Mouse (Mus musculus) urinary bladder, postnatal 4 days (tissue): ENCODE results near the gene Nagpa.

Source experiments
- DNase-seq, 2 experiments: peaks; one replicate each; pipeline ENCODE4 v3.0.0; 2021 to 2022; ENCODE audit warnings: low spot score in 2 of 2

The Nagpa gene

GRCm38 (mm10) chr16:5202681-5203080 is 1.1 kb downstream of the Nagpa start:
- DNase-seq: peak in 1 of 2 experiments; percentile 34

DNA sequence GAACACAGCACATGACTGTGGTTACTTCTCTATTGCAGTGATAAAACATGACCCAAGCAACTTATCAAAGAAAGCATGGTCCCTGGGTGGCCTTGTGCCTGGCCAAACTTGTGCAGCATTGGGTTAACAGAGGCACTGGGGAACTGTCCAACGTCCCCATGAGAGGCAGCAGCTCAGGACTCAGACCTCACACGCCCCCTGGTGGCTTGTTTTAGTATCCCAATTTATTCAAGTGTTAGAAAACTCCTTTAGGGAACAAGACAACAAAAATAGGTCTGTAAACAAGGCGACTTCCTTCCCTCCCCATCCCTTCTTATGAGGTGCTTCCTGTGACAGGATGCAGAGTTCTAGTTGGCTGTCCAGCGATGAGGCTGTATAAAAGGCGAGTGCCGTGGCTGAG is 8.7 kb downstream of the Nagpa start:
- peak in 1 of 2 experiments; percentile 59 for DNase-seq

DNA sequence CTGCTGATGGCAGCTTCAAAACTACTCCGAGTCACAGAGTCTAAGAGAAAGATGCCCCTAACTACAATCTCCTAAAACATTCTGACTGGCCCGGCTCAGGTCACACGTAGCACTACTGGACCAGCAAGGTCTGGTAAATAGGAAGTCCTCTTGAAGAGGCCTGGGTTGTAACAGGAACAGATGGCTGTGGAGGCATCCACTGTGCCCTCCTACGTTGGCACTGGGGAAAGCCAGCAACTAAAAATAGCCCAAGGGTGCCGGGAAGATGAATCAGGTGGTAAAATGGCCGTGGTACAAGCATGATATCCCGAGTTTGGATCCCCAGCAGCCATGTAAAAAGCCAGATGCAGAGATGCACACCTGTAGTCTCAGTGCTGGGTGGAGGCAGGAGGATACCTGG is 17.6 kb downstream of the Nagpa start:
- no peak for DNase-seq

GRCm38 (mm10) chr16:5185691-5186090 is 18.1 kb downstream of the Nagpa start:
- no peak for DNase-seq

DNA sequence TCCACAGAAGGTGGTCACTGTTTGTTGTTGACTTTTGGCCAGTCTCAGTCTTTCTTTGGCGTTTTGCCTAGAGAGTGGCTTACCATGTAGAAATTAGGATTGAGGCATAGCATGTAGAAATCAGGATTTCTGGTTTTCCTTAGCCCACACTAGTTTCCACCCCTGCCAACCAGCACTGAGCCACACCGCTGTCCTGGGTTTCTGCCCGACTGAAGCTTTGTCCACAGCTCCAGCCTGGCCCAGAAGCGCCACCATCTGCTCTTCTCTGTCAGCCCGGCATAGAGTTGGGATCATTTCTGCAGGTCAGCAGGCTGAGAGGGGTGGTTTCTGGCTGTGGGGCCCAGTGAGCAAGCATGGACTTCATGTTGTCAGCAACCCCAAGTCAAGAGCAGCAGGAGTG is 18.9 kb downstream of the Nagpa start:
- no peak for DNase-seq

- DNase-seq: no peak
Observed at GRCm38 (mm10) chr16:5184101-5184500, 19.7 kb downstream of the Nagpa start.

DNA sequence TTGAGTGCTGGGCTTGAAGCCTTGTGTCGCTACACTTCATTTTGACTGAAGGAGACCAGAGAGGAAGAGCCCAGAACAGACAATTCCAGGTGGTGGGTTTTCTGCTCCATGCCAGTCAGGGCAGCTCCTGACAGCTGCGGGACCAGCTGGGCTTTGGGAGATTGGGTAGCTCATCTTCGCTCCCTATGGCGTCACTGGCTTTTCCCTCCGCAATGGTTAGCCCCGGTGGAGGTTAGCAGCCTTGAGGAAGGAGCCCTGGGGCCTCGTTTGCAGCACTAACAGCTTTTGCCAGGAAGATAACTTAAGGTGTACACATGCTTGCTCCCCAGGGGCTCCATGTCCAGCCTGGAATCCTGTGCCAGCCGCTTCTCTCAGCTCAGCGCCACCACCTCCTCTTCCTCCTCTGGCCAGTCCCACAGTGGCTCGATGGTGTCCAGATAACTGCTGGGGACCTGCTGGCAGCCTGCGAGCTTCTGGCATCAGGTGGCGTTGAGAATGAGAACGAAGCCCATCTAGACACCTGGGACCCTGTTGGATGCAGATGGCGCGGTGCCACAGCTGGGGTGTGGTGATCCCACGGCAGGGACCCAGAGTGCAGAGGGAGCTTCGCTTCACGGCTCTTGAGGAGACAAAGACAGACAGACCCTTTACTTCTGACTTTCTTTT is 20.4 kb downstream of the Nagpa start:
- no peak for DNase-seq

DNA sequence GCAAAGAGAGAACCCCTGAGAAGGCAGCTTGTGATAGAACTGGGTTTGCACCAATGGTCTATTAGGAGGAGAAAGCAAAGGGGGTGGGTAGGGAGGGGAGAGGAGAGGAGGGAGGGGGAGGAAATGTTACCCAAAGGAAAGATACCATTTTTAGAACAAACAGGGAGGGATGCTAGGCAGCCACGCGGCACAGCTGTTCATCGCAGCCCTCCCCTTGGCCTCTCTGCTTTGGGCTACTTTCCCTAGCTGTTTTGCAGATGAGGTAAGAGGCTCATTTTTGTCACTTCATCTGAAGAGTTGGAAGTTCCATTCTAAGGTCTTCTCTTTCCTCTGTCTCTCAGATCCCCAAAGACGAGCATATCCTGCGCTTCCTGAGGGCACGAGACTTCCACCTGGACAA is 31.2 kb downstream of the Nagpa start:
- DNase-seq: no peak

- DNase-seq: no peak
Observed at GRCm38 (mm10) chr16:5168829-5169228, 35.0 kb downstream of the Nagpa start.

DNA sequence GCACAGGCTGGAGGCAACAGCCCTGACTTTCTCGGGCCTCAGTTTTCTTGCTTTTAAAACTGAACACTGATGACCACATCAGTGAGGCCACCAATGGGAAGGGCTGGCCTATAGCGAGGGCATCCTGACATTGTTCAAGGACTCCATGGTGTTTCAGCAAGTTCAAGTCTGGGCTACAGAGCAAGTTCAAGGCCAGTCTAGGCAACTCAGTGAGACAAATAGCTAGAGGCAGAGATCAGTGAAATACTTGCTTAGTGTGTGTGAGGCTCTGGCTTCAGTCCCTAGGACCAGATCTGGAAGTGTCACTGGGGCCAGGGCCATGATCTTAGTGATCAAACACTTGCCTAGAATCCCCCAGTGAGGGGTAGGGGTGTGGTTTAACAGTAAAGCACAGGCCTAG is 35.8 kb downstream of the Nagpa start:
- DNase-seq: no peak

DNA sequence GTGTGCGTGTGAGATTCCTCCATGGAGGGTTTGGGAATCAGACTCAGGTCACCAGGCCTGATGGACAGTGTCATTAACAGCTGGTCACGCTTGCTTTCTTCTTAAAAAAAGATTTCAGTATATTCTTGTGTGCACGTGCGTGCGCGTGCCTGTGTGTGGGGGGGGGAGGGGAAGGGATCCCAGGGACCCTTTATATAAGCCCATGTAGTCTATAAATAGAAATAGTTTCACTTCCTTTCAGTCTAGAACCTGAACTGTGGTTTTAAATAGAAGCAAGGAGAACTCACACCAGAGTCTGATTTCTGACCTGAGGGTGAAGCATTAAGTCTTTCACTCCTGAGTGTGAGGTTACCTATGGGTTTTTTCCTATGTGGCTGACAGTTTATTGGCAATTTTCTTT is 39.5 kb downstream of the Nagpa start:
- no peak for DNase-seq

GRCm38 (mm10) chr16:5159248-5159647 is 44.6 kb downstream of the Nagpa start:
- DNase-seq: no peak

GRCm38 (mm10) chr16:5157113-5157512 is 46.7 kb downstream of the Nagpa start:
- DNase-seq: no peak

DNA sequence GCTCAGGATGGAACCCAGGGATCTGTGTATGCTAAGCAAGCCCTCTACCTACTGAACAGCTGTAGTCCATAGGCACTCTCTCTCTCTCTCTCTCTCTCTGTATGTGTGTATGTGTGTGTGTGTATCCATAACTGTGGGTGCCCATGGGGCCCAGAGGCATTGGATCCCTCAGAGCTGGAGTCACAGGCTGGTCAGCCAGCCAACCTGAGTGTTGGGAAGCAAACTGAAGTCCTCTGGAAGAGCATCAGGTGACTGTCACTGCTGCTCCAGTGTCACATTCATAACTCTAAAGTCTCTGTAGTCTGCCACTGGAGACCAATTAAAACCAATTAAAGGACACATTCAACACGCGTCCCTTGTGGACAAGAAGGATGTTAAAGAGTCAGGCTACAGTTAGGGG is 47.3 kb downstream of the Nagpa start:
- DNase-seq: no peak

DNA sequence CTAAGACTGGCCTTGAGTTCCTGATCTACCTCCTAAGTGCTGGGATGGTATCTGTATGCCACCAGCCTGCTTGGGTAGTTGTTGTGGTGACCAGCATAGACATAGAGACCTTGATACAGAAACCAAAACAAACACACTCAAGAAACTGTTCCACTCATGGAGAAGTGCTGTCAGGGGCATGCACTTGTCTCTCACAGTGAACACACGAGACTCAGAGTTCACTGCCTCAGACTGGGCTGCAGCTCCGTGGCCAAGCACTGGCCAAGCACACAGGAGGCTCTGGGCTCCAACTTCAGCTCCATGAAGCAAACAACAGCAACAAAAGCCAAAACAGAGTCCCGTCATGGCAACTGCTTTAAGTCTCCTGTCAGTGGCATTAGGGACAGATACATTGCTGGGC is 48.8 kb downstream of the Nagpa start:
- no peak for DNase-seq

DNA sequence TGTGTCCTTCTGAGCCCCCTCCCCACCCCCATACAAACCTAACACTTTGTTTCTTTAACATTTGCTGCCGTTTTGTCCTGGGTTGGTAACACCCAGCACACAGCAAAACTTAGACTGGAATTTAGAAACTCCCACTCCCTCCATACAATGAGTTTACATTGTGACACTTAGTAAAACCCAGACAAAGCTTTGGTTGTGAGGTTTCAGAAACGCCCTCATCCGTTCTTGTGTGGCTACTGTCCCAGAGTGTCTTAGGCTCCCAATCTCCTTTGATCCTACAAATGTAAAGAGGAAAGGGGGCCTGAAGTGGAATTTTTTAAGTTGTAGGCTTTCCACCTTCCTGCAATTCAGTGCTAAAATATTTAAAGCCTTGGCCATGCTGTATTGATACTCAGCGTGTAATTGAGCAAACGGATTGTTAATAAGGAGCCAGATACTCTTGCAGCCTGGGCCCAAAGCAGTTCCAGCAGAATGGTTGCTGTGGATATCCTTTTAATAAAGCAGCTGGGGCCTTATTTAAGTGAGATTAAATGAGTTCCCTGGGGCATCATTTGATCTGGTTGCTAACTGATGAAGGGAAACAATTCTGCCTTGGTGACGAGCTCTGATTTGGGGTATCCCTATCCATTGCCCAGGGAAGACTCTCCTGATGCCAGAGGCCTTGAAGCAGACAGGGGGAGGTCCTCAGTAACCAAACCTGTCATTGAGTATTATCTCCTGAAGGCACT is 50.3 kb downstream of the Nagpa start:
- no peak for DNase-seq

DNA sequence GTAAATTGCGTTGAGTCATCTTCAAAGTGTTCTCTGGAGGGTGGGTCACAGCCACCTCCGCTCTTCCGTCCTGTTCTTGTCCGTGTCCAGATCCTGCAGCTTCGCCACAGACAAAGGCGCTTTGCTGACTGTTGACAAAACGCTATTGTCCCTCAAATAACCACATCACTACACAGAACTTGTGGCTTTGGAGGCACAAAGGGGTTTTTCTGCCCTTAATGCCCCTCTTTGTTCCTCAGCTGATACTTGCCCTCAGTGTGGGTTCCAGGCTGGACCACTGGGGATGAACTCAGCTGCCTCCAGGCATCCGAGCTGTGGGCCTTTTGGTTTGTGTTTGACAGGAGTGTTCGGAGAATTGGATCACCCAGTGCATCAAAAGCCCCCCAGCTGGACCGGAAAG is 53.3 kb downstream of the Nagpa start:
- DNase-seq: no peak

DNA sequence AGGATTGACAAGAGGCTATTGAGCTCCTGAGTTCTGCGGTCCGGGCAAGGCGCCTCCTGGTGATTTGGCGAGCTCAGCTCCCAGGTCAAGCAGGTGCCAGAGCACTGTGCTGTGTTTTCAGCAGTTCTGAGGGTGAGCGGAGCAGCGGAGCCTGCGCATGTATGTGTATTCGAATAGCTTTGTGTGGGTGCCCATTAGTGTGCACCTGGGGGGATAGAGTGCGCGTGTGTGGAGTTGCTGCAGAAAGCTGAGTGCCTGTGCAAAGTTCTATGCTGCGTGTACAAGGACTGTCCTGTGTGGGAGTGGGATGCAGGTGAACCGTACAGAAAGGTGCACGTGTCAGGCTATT is 56.8 kb downstream of the Nagpa start, which contains the start of gene Sec14l5:
Sec14l5 (plus strand) TSS at position 73 of the 349 bp plus-strand sequence.
- DNase-seq: no peak

DNA sequence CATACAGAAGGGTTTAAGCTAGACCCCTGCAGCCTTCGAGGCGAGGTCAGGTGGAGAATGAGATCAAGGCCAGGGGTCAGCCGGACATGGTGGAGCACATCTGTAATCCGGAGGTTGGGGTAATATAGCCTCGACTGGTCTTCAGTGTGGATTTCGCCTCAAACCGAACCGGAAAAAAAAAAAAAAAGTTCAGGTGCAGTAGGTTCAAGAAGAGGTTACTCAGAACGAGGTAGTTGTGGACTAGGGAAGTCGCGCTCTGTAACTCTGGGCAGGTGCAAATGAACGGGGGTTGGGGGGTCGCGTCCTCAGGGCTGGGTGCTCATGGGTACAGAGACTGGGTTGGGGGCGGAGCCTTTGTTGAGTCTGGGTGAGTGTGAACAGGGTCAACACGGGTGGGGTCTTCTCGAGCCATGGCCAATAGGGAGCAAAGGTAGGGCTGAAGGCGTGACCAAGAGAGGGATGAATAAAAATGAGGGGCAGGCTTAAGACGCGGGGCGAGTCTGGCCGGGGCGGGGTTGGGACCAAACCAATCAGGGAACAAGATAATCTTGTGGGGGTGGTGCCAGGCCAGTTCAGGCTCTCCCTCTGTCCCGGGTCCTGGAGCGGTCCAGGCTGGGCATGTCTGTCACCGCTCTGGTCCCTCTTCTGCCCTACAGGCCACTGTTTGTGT is 57.3 kb downstream of the Nagpa start:
- DNase-seq: peak; percentile 57 to 76

GRCm38 (mm10) chr16:5145570-5145969 is 58.2 kb downstream of the Nagpa start:
- no peak for DNase-seq
